Mouse (Mus musculus) limb, embryonic 15.5 days (tissue): ENCODE data around the gene Cyp2a12. TPM values are rescaled to one million over a fixed set of nuclear protein-coding genes. Genes with fewer than 3 reads are reported as not detected.

ENCODE experiments used
- polyA plus RNA-seq: library from polyadenylated mRNA; unstranded; fragments of >200 nt; fragmentation: Nextera tagmentation; extraction: Ambion mirVana; gene quantifications from 2 replicates; pipeline ENCODE4 v1.2.1, GENCODE M21; 2015

Gene Cyp2a12
- polyA plus RNA-seq, 1 experiment from 2014 or later = not detected

Other genes with a start within 250 kb of the Cyp2a12 start
- not detected in 2 replicates for gene Cyp2g1, start 220.2 kb upstream of the Cyp2a12 start, polyA plus RNA-seq
- not detected in 2 replicates for gene Cyp2a5, start 193.8 kb upstream of the Cyp2a12 start, polyA plus RNA-seq
- gene Cyp2a22, start 89.7 kb upstream of the Cyp2a12 start, polyA plus RNA-seq = not detected in 2 replicates
- gene Cyp2f2, start 90.8 kb downstream of the Cyp2a12 start, polyA plus RNA-seq = 0.42 and 0.45 TPM in 2 replicates
- gene Cyp2t4, start 124.6 kb downstream of the Cyp2a12 start, polyA plus RNA-seq = 0.09 TPM in 1 of 2 replicates, not detected in the other
- gene Egln2, start 137.7 kb downstream of the Cyp2a12 start, polyA plus RNA-seq = 74.5 and 78.3 TPM in 2 replicates
- 70.5 and 73.3 TPM in 2 replicates for gene Rab4b, start 149.8 kb downstream of the Cyp2a12 start, polyA plus RNA-seq
- 0.90 and 1.2 TPM in 2 replicates for gene Gm21983, start 152.0 kb downstream of the Cyp2a12 start, polyA plus RNA-seq
- 127 and 146 TPM in 2 replicates for gene Mia, start 152.1 kb downstream of the Cyp2a12 start, polyA plus RNA-seq
- gene BC024978, start 166.7 kb downstream of the Cyp2a12 start, polyA plus RNA-seq = 3.4 and 3.7 TPM in 2 replicates
- 215 and 227 TPM in 2 replicates for gene Snrpa, start 167.2 kb downstream of the Cyp2a12 start, polyA plus RNA-seq
- gene Itpkc, start 199.6 kb downstream of the Cyp2a12 start, polyA plus RNA-seq = 11.6 and 12.1 TPM in 2 replicates
- gene Coq8b, start 203.9 kb downstream of the Cyp2a12 start, polyA plus RNA-seq = 21.0 and 22.3 TPM in 2 replicates
- 38.9 and 41.7 TPM in 2 replicates for gene Numbl, start 229.4 kb downstream of the Cyp2a12 start, polyA plus RNA-seq